Mouse (Mus musculus): ENCODE measurements around the gene Exosc5.

The Exosc5 gene

GRCm38 (mm10) chr7:25658657-25659472, at the start of gene Exosc5, which contains the start of gene Bckdha:
Exosc5 (plus strand) TSS chr7:25659164.
Bckdha (minus strand) TSS chr7:25658981.
- peak; percentile 97 to 99 for DNase-seq (ENCODE audit: low spot score in 2 of 2)

- peak in 1 of 2 experiments; percentile 2 for DNase-seq (ENCODE audit: low spot score in 2 of 2)
These were observed 48.9 kb upstream of the Exosc5 start for GRCm38 (mm10) chr7:25610056-25610455.

- DNase-seq (ENCODE audit: low spot score in 2 of 2): peak in 1 of 2 experiments; percentile 1
These were observed 47.5 kb upstream of the Exosc5 start for GRCm38 (mm10) chr7:25611501-25611900.

- DNase-seq (ENCODE audit: low spot score in 2 of 2): peak in 1 of 2 experiments; percentile 1
These were observed 44.9 kb upstream of the Exosc5 start for GRCm38 (mm10) chr7:25614086-25614485.

GRCm38 (mm10) chr7:25614831-25615705, 43.9 kb upstream of the Exosc5 start:
- DNase-seq (ENCODE audit: low spot score in 2 of 2): peak in 1 of 2 experiments; percentile 2

DNA sequence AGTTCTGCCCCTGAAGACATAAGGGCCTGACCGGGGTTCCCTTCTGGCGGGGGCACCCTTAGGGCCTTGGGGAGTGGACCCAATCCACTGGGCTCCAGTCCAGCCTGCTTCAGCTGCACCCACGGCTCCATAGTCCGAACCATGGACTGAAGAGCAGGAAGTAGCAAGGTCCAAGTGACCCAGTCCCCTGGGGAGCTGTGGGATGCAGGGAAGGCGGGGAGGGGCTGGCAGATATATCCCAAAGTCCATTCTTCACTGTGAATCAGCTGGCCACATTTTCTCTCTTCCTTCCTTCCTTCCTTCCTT, 43.3 kb upstream of the Exosc5 start, which contains the start of gene Erich4:
Erich4 (minus strand) TSS at position 187 of the 306 bp plus-strand sequence.
- DNase-seq (ENCODE audit: low spot score in 2 of 2): no peak

GRCm38 (mm10) chr7:25617376-25618160, 41.4 kb upstream of the Exosc5 start:
- no peak for DNase-seq (ENCODE audit: low spot score in 2 of 2)

DNA sequence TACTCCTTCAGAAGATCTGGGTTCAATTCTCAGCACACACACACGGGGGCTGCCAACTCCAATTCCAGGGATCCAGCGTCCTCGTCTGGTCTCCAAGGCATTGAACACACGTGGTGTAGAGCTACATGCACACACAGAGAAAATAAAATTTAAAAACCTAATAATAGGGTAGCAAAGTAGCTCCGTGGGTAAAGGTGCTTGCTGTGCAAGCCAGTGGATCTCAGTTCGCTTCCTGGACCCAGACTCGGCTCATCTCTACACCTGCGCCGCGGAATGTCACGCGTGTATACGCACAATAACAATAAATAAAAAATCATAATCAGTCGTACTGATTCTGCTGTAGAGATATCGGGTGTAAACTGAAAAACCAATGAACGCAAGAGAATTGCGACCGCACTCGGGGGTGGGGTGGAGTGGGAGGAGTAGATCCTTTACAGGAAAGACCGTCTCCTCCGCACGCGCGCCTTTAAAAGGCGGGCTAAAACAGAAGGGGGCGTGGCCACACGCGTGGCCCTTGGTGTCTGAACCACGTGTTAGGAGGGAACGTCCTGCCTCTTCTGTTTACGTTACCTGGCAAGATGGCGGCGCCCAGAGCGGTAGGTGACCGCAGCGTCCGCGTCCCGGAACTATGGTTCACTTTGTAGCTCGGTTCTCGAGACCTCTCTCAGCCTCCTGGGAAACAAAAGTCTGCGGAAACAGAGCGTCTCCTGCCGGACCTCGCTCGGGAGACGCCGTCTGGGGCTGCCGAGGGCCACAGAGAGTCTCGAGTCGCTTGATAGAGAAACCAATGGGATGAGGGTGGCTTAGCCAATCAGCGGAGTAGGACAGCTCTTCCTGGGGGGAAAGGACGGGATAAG, 39.9 kb upstream of the Exosc5 start, which contains the start of gene Dmac2:
Dmac2 (plus strand) TSS at position 550 of the 857 bp plus-strand sequence.
- peak; percentile 94 for DNase-seq (ENCODE audit: low spot score in 2 of 2)

GRCm38 (mm10) chr7:25619722-25619991, 39.3 kb upstream of the Exosc5 start:
- DNase-seq (ENCODE audit: low spot score in 2 of 2): no peak

GRCm38 (mm10) chr7:25620101-25620500, 38.9 kb upstream of the Exosc5 start:
- no peak for DNase-seq (ENCODE audit: low spot score in 2 of 2)

DNA sequence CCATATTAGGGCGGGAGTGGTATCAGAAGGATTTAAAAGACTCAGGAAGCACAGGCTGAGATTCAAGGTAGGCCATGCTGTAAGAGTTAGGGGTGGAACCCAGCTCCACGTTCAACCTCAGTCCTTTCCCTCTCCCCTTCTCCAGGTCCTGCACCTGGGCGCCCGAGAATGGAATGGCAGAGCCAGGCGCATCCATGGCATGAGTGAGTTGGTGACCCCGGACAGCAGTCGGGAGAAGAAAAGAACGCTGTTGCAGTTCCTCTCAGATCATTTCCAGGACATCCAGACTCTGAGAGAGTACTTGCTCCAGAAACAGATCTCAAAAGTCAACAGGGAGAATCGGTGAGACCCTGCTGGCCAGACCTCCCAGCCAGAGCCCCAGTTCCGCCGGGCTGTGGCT, 38.2 kb upstream of the Exosc5 start:
- DNase-seq (ENCODE audit: low spot score in 2 of 2): no peak

- no peak for DNase-seq (ENCODE audit: low spot score in 2 of 2)
These were observed 35.0 kb upstream of the Exosc5 start for GRCm38 (mm10) chr7:25623857-25624370.

DNA sequence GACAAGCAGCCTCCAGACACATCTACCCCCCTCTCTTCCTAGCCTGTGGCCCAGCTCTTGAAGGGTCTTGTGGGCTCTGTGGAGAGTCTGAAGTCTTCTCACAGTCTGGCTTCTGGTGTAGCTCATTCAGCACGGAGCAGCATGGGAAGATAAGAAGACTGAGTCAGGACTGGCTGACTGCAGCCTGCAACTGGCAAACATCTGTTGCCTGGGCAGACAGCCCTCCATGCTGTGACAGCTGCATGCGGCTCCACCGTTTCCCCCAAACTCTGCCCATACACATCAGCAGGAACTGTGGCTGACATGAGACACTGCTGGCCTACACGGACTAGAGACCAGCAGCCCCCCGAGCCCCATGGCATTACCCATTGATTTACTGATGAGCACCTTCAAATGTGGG, 34.1 kb upstream of the Exosc5 start:
- DNase-seq (ENCODE audit: low spot score in 2 of 2): no peak

GRCm38 (mm10) chr7:25625594-25626250, 33.2 kb upstream of the Exosc5 start:
- peak in 1 of 2 experiments; percentile 67 for DNase-seq (ENCODE audit: low spot score in 2 of 2)

GRCm38 (mm10) chr7:25626509-25627430, 32.2 kb upstream of the Exosc5 start, which contains the start of gene B3gnt8:
B3gnt8 (plus strand) TSS chr7:25626654.
- peak; percentile 48 to 60 for DNase-seq (ENCODE audit: low spot score in 2 of 2)

DNA sequence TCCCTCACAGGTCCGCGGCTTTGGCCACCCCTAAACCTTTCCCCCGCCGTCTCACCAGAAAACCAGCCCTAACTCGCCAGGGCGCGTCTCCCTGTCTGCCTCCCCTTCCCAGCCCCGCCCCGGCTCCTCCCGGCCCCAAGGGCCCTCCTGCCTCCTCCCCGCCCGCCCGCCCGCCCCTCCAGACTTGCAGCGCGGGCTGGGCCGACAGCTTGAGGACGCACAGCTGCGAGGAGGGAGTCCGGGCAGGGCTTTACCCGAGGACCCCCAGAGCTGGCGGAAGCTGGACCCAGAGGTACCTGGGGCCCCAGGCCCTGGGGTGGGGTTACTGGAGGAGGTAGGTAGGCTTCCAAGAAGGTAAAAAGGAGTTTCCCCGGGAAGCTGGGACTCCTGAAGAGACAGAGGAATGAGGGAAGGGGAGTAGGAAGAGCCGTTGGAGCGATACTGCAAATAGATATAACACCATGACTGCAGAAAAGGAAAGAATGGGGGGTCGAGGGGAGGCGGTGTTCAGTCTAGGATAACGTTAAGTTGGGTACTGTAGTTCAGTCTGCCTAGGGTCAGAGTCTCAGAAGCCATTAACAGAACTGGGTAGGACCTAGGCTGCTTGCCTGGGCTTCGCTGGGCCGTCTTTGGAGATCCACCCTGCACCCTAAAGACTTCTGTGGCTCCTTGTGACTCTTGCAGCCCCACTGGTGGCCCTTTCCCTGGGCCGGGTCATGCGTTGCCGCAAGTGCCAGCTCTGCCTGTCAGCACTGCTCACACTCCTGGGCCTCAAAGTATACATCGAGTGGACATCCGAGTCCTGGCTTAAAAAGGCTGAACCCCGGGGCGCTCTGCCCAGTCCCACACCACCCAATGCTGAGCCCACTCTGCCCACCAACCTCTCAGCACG, 31.3 kb upstream of the Exosc5 start:
- DNase-seq (ENCODE audit: low spot score in 2 of 2): peak; percentile 63

GRCm38 (mm10) chr7:25628323-25628620, 30.7 kb upstream of the Exosc5 start:
- DNase-seq (ENCODE audit: low spot score in 2 of 2): no peak

GRCm38 (mm10) chr7:25632679-25633078, 26.3 kb upstream of the Exosc5 start:
- DNase-seq (ENCODE audit: low spot score in 2 of 2): no peak
